Mouse (Mus musculus) stomach, postnatal 0 days (tissue): ENCODE results near the gene Nccrp1. TPM values are rescaled to one million over a fixed set of nuclear protein-coding genes. Genes with fewer than 3 reads are reported as not detected.
"Not testable (repeated sequence)": the region's sequence is repeated elsewhere in the genome, so short reads cannot be mapped to it uniquely, and the experiment has no call there.

Source experiments
- ATAC-seq: fragments of 200-750 bp; cut with Nextera tagmentation; 2 replicates; pipeline ENCODE4 v1.8.0; 2017; ENCODE audit not compliant: low FRiP score, low TSS enrichment
- DNase-seq: peaks from one replicate; pipeline ENCODE4 v3.0.0-alpha.2; 2016; ENCODE audit warnings: low spot score
- H3K27ac ChIP-seq: fragments of 300-500 bp; sonication (generic); replicated peaks from 2 replicates; pipeline ENCODE4 v1.5.1; 2014; ENCODE audit warnings: mild to moderate bottlenecking, control low read depth
- H3K27me3 ChIP-seq: fragments of 300-500 bp; sonication (generic); 2 replicates; pipeline ENCODE4 v1.6.1; 2014; ENCODE audit warnings: low read length; ENCODE audit not compliant: control insufficient read depth, insufficient read depth
- H3K36me3 ChIP-seq: fragments of 300-500 bp; sonication (generic); 2 replicates; pipeline ENCODE4 v1.6.1; 2014; ENCODE audit warnings: low read length, mixed read lengths; ENCODE audit not compliant: control insufficient read depth, insufficient read depth
- H3K4me1 ChIP-seq: fragments of 300-500 bp; sonication (generic); replicated peaks from 2 replicates; pipeline ENCODE4 v1.6.1; 2014; ENCODE audit warnings: antibody characterized with exemption; ENCODE audit not compliant: control insufficient read depth, insufficient read depth
- H3K4me2 ChIP-seq: fragments of 300-500 bp; sonication (generic); replicated peaks from 2 replicates; pipeline ENCODE4 v1.6.1; 2014; ENCODE audit warnings: low read depth, mild to moderate bottlenecking, control low read depth, moderate library complexity
- H3K4me3 ChIP-seq: fragments of 300-500 bp; sonication (generic); 2 replicates; pipeline ENCODE4 v1.5.1; 2014; ENCODE audit warnings: low read depth, low read length, control low read depth
- H3K9ac ChIP-seq: fragments of 300-500 bp; sonication (generic); 2 replicates; pipeline ENCODE4 v1.6.1; 2014; ENCODE audit warnings: mild to moderate bottlenecking, low read length, control low read depth, mixed read lengths
- H3K9me3 ChIP-seq: fragments of 300-500 bp; sonication (generic); 2 replicates; pipeline ENCODE4 v1.6.1; 2016; ENCODE audit warnings: low read length; ENCODE audit not compliant: control insufficient read depth
- CTCF ChIP-seq: IDR thresholded peaks from 2 replicates; pipeline ENCODE4 v1.5.1; 2016; ENCODE audit warnings: antibody characterized with exemption, low read depth, mild to moderate bottlenecking, moderate library complexity
- EP300 ChIP-seq: optimal IDR thresholded peaks from 2 replicates; pipeline ENCODE3; 2016; ENCODE audit warnings: antibody characterized with exemption
- WGBS: fragments of 180-500 bp; shearing (Covaris S2); extraction: QIAGEN DNeasy Blood & Tissue Kit; methylation state at CpG from one replicate; pipeline ENCODE4 v1.1.7; 2014; 5-methylcytosine and 5-hydroxymethylcytosine counted together
- polyA plus RNA-seq: library from polyadenylated mRNA; unstranded; fragments of >200 nt; fragmentation: Nextera tagmentation; extraction: Ambion mirVana; gene quantifications from 2 replicates; pipeline ENCODE4 v1.2.1, GENCODE M21; 2015

Nccrp1 gene
- polyA plus RNA-seq, 1 experiment from 2014 or later, result 20.1 TPM

- DNase-seq (no peak), ATAC-seq (no peak)
- H3K36me3 ChIP-seq, result no peaks in the 10 kb centered on the region
- H3K27ac ChIP-seq, result no peak overlapping the region
- H3K4me2 ChIP-seq, result peak overlapping the region; percentile 39
- peak overlapping the region; percentile 27 for H3K9ac ChIP-seq
- no peaks in the 10 kb centered on the region; the same call in 1 of the 2 replicates for H3K27me3 ChIP-seq
- 0 out of 2 replicates have a peak, but pooled peaks cover 2% of the 10 kb centered on the region for H3K4me1 ChIP-seq
- WGBS, result 4% methylated on average over 22 of the region's 22 CpGs
- H3K9me3 ChIP-seq, result no peaks in the 10 kb centered on the region
- TF ChIP-seq CTCF (no peak), EP300 (no peak)
- H3K4me3 ChIP-seq, result peak overlapping the region; percentile 22
These were observed 405 bp downstream of the Nccrp1 start for GRCm38 (mm10) chr7:28546649-28547048.

DNA sequence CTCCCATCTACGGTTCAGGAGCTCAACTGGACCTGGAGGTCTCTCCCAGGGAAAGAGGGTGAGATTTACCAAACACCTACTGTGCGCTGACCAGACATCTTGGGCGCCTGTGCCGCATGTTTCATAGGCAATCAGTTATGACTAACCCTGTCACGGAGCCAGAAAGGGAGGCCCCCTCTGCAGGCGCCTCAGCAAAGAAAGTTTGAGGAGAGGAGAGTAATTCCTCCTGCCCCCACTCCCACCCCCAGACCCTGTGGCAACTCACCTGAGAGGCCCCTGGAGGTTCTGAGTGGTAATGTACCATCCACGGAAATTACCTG lies 1.2 kb downstream of the Nccrp1 start:
- no peak for ATAC-seq
- 51% methylated on average over 7 of the region's 7 CpGs for WGBS
- DNase-seq, result no peak

DNA sequence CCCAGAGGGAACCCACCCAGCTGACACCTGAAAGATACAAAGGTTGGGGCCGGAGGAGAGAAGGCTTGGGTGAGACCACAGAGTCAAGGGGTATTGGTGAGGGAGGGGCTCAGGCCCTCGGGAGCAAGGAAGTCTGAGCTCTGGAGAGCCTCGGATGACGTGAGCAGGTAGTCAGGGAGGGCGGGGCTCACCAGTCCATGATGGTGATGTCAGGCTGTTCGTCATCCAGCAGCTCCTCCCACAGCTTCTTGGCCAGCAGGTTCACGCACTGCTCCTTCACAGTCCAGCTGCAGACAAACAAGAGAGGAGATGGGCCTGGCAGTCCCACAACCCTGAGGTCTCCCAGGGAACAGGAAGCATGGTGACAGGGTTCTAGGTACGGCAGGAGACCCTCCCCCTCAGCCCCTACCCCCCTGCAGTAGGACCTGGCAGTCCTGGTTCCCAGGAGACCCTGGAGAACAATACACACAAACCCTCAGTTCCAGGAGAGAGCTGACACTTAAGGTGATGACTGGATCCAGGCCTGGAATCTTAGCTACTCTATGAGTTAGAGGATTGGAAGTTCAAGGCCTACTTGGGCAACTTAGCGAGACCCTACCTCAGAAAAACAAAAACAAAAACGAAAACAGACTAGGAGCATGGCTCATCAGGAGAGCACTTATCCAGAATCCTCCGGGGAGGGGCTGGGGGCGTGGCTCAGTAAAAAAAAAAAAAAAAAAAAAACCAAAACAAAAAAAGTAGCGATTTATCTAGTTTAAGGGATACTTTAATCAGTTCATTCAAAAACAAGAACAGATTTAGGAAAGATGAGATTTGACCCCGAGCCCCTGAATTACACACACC lies 1.8 kb downstream of the Nccrp1 start:
- TF ChIP-seq EP300 (no peak), CTCF (no peak)
- DNase-seq (peak; percentile 85), ATAC-seq (peak; percentile 80)
- Histone ChIP-seq H3K9ac (no peak overlapping the region), H3K4me2 (no peak overlapping the region), H3K27me3 (no peaks in the 10 kb centered on the region; the same call in 1 of the 2 replicates), H3K4me3 (no peak overlapping the region), H3K4me1 (0 out of 2 replicates have a peak, but pooled peaks cover 2% of the 10 kb centered on the region), H3K27ac (0 out of 2 replicates have a peak overlapping the region, but pooled peaks have one; percentile 49), H3K9me3 (no peaks in the 10 kb centered on the region), H3K36me3 (no peaks in the 10 kb centered on the region)
- WGBS, result 31% methylated on average over 14 of the region's 14 CpGs

More for the DNA sequence above, 1.2 kb downstream of the Nccrp1 start:
- TF ChIP-seq CTCF (no peak), EP300 (no peak)
- Histone ChIP-seq H3K4me2 (no peak overlapping the region), H3K27ac (no peak overlapping the region; the same call in 1 of the 2 replicates), H3K4me3 (no peak overlapping the region), H3K27me3 (no peaks in the 10 kb centered on the region; the same call in 1 of the 2 replicates), H3K4me1 (0 out of 2 replicates have a peak, but pooled peaks cover 2% of the 10 kb centered on the region), H3K9me3 (no peaks in the 10 kb centered on the region), H3K9ac (no peak overlapping the region), H3K36me3 (no peaks in the 10 kb centered on the region)

DNA sequence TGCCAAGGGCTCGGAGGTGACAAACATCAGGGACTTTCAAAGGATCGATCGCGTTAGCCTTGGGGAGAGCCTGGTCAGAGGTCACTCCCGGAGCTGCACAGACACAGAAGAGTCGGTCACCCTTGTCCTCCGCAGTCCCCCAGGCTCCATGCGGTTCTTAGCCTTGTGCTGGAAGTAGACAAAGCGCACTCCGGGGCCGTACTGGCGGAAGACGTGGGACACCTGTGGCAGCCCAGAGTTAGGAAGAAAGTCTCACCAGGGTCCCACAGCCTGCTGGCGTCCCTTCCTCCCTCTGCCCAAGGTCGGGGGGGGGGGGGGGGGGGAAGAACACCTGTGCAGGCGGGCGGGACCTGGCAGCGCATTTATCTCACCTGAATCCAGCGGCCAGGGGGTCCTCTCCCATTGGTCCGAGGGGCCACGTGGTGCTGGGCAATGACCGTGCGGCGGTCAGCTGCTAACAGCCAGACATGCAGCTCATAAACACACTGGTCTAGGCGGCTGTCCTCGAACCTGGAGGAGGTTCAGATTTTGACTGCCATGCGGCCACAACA lies 2.9 kb downstream of the Nccrp1 start:
- peak; percentile 58 for ATAC-seq

GRCm38 (mm10) chr7:28540526-28540925 lies 6.5 kb downstream of the Nccrp1 start, which contains the start of gene Sycn:
Sycn (plus strand) TSS chr7:28540885.
- no peak within 1 kb of the TSS for H3K9ac ChIP-seq
- no peaks in the 10 kb centered on the region for H3K27me3 ChIP-seq
- H3K4me3 ChIP-seq, result no peak within 1 kb of the TSS
- no peaks in the 10 kb centered on the region for H3K36me3 ChIP-seq
- ATAC-seq, result peak; percentile 45; the same call in 1 of the 2 replicates
- no peak for DNase-seq
- no peaks in the 10 kb centered on the region for H3K9me3 ChIP-seq
- no peak for TF ChIP-seq EP300
- whole genome bisulfite sequencing, result 45% methylated on average over 4 of the region's 4 CpGs
- H3K4me1 ChIP-seq, result no peaks in the 10 kb centered on the region
- no peak within 1 kb of the TSS for H3K4me2 ChIP-seq
- no peak within 1 kb of the TSS for H3K27ac ChIP-seq

More for the DNA sequence above, 2.9 kb downstream of the Nccrp1 start:
- H3K9me3 ChIP-seq, result no peaks in the 10 kb centered on the region
- H3K9ac ChIP-seq, result 0 out of 2 replicates have a peak overlapping the region, but pooled peaks have one; percentile 18
- H3K4me1 ChIP-seq, result 0 out of 2 replicates have a peak, but pooled peaks cover 2% of the 10 kb centered on the region
- no peak for TF ChIP-seq EP300
- TF ChIP-seq CTCF, result no peak
- DNase-seq, result peak; percentile 76
- 7% methylated on average over 25 of the region's 27 CpGs for WGBS
- no peaks in the 10 kb centered on the region; the same call in 1 of the 2 replicates for H3K27me3 ChIP-seq
- H3K4me3 ChIP-seq, result no peak overlapping the region
- 0 out of 2 replicates have a peak overlapping the region, but pooled peaks have one; percentile 18 for H3K27ac ChIP-seq
- no peak overlapping the region; the same call in 1 of the 2 replicates for H3K4me2 ChIP-seq
- no peaks in the 10 kb centered on the region for H3K36me3 ChIP-seq

DNA sequence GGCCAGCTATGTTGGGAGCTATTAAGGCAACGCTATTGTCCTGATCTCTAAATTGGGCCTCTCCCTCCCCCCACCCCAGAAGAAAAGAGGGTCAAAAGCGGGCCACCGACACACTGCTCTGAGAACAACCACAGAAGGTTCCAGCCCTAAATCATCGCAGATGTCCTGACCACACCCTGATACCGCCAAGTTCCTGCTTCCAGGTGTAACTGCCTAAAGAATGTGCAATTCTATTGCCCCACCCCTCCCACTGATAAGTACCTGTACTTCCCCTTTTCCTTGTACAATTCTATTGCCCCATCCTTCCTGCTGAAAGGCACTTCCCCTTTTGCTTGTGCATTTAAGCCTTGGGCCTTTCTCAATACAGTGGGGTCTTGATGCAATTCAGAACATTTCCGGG lies 8.2 kb downstream of the Nccrp1 start:
- H3K9me3 ChIP-seq, ATAC-seq, H3K4me2 ChIP-seq, H3K27me3 ChIP-seq, H3K9ac ChIP-seq, H3K36me3 ChIP-seq, H3K27ac ChIP-seq, H3K4me3 ChIP-seq, DNase-seq, H3K4me1 ChIP-seq: not testable (repeated sequence)
- 77% methylated on average over 6 of the region's 6 CpGs for WGBS
